Comparison of ENCODE assay signal across 8 mouse cellular contexts in genomic region chr10:94515583-94515982, GRCm38 (mm10).
A peak's percentile ranks its signal among the peaks of the same experiment; 100 is the strongest.
DNase-seq lines count a peak whose midpoint lies in the region; ATAC-seq lines count a peak whose summit lies in the region.

No protein-coding gene starts in this region.

- H3K36me3 ChIP-seq in heart, embryonic 12.5 days: no peaks in the 10 kb centered on the region
- H3K36me3 ChIP-seq in forebrain, embryonic 13.5 days (ENCODE audit: poor library complexity, severe bottlenecking): no peaks in the 10 kb centered on the region
- H3K36me3 ChIP-seq in liver, embryonic 15.5 days (replicated peaks): no peaks in the 10 kb centered on the region

- H3K4me1 ChIP-seq in heart, embryonic 12.5 days (replicated peaks): peaks cover 24% of the 10 kb centered on the region
- peaks cover 31% of the 10 kb centered on the region for H3K4me1 ChIP-seq in forebrain, embryonic 13.5 days
- H3K4me1 ChIP-seq in liver, embryonic 15.5 days (replicated peaks): peaks cover 39% of the 10 kb centered on the region

- peak; percentile 17; the same call in 1 of the 2 replicates for ATAC-seq in heart, embryonic 12.5 days (ENCODE audit: insufficient number of reproducible peaks, low FRiP score)
- no peak for ATAC-seq in forebrain, embryonic 13.5 days
- no peak for ATAC-seq in liver, embryonic 15.5 days (ENCODE audit: insufficient read depth)
- ATAC-seq in CD4-positive, CD25-positive, alpha-beta regulatory T cell, adult 4 months: no peak

- WGBS in heart, embryonic 12.5 days: 2% methylated on average over 10 of the region's 10 CpGs
- WGBS in forebrain, embryonic 13.5 days: 2% methylated on average over 10 of the region's 10 CpGs
- WGBS in liver, embryonic 15.5 days (ENCODE audit: insufficient replicate concordance): 3% methylated on average over 10 of the region's 10 CpGs

- H3K4me3 ChIP-seq in heart, embryonic 12.5 days: peak overlapping the region; percentile 85
- H3K4me3 ChIP-seq in forebrain, embryonic 13.5 days: peak overlapping the region; percentile 76
- H3K4me3 ChIP-seq in liver, embryonic 15.5 days (replicated peaks): peak overlapping the region; percentile 65

- H3K27me3 ChIP-seq in heart, embryonic 12.5 days (replicated peaks): no peaks in the 10 kb centered on the region
- peaks cover 33% of the 10 kb centered on the region for H3K27me3 ChIP-seq in forebrain, embryonic 13.5 days
- peaks cover 71% of the 10 kb centered on the region for H3K27me3 ChIP-seq in liver, embryonic 15.5 days

- peak overlapping the region; percentile 92 for H3K9ac ChIP-seq in heart, embryonic 12.5 days
- peak overlapping the region; percentile 77 for H3K9ac ChIP-seq in forebrain, embryonic 13.5 days
- H3K9ac ChIP-seq in liver, embryonic 15.5 days: peak overlapping the region; percentile 54

- intact Hi-C loops in heart, postnatal 14 days (cut with DNase I): loop anchor here (1.0 to 5.0 kb wide), 6 partner anchors 21 to 107 kb away; no protein-coding TSS in a partner anchor

- peak overlapping the region; percentile 85 for H3K4me2 ChIP-seq in heart, embryonic 12.5 days
- peak overlapping the region; percentile 96 for H3K4me2 ChIP-seq in forebrain, embryonic 13.5 days
- peak overlapping the region; percentile 79 for H3K4me2 ChIP-seq in liver, embryonic 15.5 days

- H3K9me3 ChIP-seq in heart, embryonic 12.5 days (replicated peaks): no peaks in the 10 kb centered on the region
- H3K9me3 ChIP-seq in forebrain, embryonic 13.5 days (replicated peaks): no peaks in the 10 kb centered on the region
- H3K9me3 ChIP-seq in liver, embryonic 15.5 days (replicated peaks): no peaks in the 10 kb centered on the region

- DNase-seq in heart, postnatal 14 days: no peak
- DNase-seq in CD4-positive helper T cell, adult 2 months (ENCODE audit: low read depth, low spot score): peak; percentile 18
- DNase-seq in adrenal gland, postnatal 25 days: no peak
- DNase-seq in thymus, adult 18-20 months: no peak

- H3K27ac ChIP-seq in heart, embryonic 12.5 days (ENCODE audit: poor library complexity, severe bottlenecking): peak overlapping the region; percentile 74
- H3K27ac ChIP-seq in forebrain, embryonic 13.5 days: 0 out of 2 replicates have a peak overlapping the region, but pooled peaks have one; percentile 77
- peak overlapping the region; percentile 41; the same call in 1 of the 2 replicates for H3K27ac ChIP-seq in liver, embryonic 15.5 days (replicated peaks)
